Mouse (Mus musculus): ENCODE measurements around the gene Ksr1.

- TF ChIP-seq CTCF (IDR thresholded peaks at IDR 0.05; ENCODE audit: control insufficient read depth, insufficient read depth, low read length) (no peak), POLR2A (IDR thresholded peaks at IDR 0.05; ENCODE audit: borderline replicate concordance, control insufficient read depth, low read depth, low read length) (no peak)
Observed at GRCm38 (mm10) chr11:79085059-79085458, 61.1 kb downstream of the Ksr1 start.

All from bone marrow, adult 2 months (tissue).